Mouse (Mus musculus): ENCODE measurements around the gene Def6. TPM values are rescaled to one million over a fixed set of nuclear protein-coding genes. Genes with fewer than 3 reads are reported as not detected.
A peak's percentile ranks its signal among the peaks of the same experiment; 100 is the strongest.

Gene Def6
- polyA plus RNA-seq, 1 experiment from 2014 or later: 3.5 TPM

GRCm38 (mm10) chr17:28204052-28204720 lies 3.4 kb upstream of the Def6 start:
- H3K4me3 ChIP-seq (ENCODE audit: low read length): no peak overlapping the region
- no peak overlapping the region for H3K9ac ChIP-seq (ENCODE audit: low read depth, low read length)
- H3K36me3 ChIP-seq (ENCODE audit: control insufficient read depth, insufficient read depth, low read length): peaks cover 52% of the 10 kb centered on the region
- H3K4me2 ChIP-seq (replicated peaks; ENCODE audit: low read depth, low read length): no peak overlapping the region
- WGBS: 42% methylated on average over 14 of the region's 14 CpGs
- H3K4me1 ChIP-seq (ENCODE audit: control insufficient read depth, insufficient read depth, low read length): peaks cover 13% of the 10 kb centered on the region
- ATAC-seq (ENCODE audit: low FRiP score, low TSS enrichment): no peak
- H3K27ac ChIP-seq (ENCODE audit: low read depth, low read length): no peak overlapping the region
- no peaks in the 10 kb centered on the region for H3K27me3 ChIP-seq (ENCODE audit: control insufficient read depth, insufficient read depth, low read length)
- H3K9me3 ChIP-seq (ENCODE audit: control insufficient read depth, low read length): no peaks in the 10 kb centered on the region

GRCm38 (mm10) chr17:28205443-28205842 lies 2.1 kb upstream of the Def6 start:
- H3K36me3 ChIP-seq (ENCODE audit: control insufficient read depth, insufficient read depth, low read length): peaks cover 40% of the 10 kb centered on the region
- ATAC-seq (ENCODE audit: low FRiP score, low TSS enrichment): no peak
- H3K9me3 ChIP-seq (ENCODE audit: control insufficient read depth, low read length): no peaks in the 10 kb centered on the region
- H3K27ac ChIP-seq (ENCODE audit: low read depth, low read length): no peak overlapping the region
- 89% methylated on average over 8 of the region's 8 CpGs for WGBS
- H3K27me3 ChIP-seq (ENCODE audit: control insufficient read depth, insufficient read depth, low read length): no peaks in the 10 kb centered on the region
- H3K4me1 ChIP-seq (ENCODE audit: control insufficient read depth, insufficient read depth, low read length): peaks cover 16% of the 10 kb centered on the region
- H3K4me2 ChIP-seq (replicated peaks; ENCODE audit: low read depth, low read length): no peak overlapping the region
- no peak overlapping the region for H3K9ac ChIP-seq (ENCODE audit: low read depth, low read length)
- no peak overlapping the region for H3K4me3 ChIP-seq (ENCODE audit: low read length)

GRCm38 (mm10) chr17:28207092-28207491 lies 486 bp upstream of the Def6 start:
- 71% methylated on average over 8 of the region's 8 CpGs for WGBS
- no peaks in the 10 kb centered on the region for H3K27me3 ChIP-seq (ENCODE audit: control insufficient read depth, insufficient read depth, low read length)
- no peak overlapping the region for H3K4me3 ChIP-seq (ENCODE audit: low read length)
- peak overlapping the region; percentile 50; the same call in 1 of the 2 replicates for H3K9ac ChIP-seq (ENCODE audit: low read depth, low read length)
- H3K4me1 ChIP-seq (ENCODE audit: control insufficient read depth, insufficient read depth, low read length): peaks cover 16% of the 10 kb centered on the region
- H3K27ac ChIP-seq (ENCODE audit: low read depth, low read length): peak overlapping the region; percentile 84
- no peak overlapping the region for H3K4me2 ChIP-seq (replicated peaks; ENCODE audit: low read depth, low read length)
- no peaks in the 10 kb centered on the region for H3K9me3 ChIP-seq (ENCODE audit: control insufficient read depth, low read length)
- ATAC-seq (ENCODE audit: low FRiP score, low TSS enrichment): no peak
- H3K36me3 ChIP-seq (ENCODE audit: control insufficient read depth, insufficient read depth, low read length): peaks cover 24% of the 10 kb centered on the region

- H3K4me1 ChIP-seq (ENCODE audit: control insufficient read depth, insufficient read depth, low read length): peaks cover 16% of the 10 kb centered on the region
- peak overlapping the region; percentile 50; the same call in 1 of the 2 replicates for H3K9ac ChIP-seq (ENCODE audit: low read depth, low read length)
- no peaks in the 10 kb centered on the region for H3K27me3 ChIP-seq (ENCODE audit: control insufficient read depth, insufficient read depth, low read length)
- H3K4me3 ChIP-seq (ENCODE audit: low read length): no peak overlapping the region; the same call in 1 of the 2 replicates
- no peaks in the 10 kb centered on the region for H3K9me3 ChIP-seq (ENCODE audit: control insufficient read depth, low read length)
- WGBS: 66% methylated on average over 8 of the region's 8 CpGs
- peak overlapping the region; percentile 43; the same call in 1 of the 2 replicates for H3K4me2 ChIP-seq (replicated peaks; ENCODE audit: low read depth, low read length)
- ATAC-seq (ENCODE audit: low FRiP score, low TSS enrichment): no peak
- H3K36me3 ChIP-seq (ENCODE audit: control insufficient read depth, insufficient read depth, low read length): peaks cover 12% of the 10 kb centered on the region
- H3K27ac ChIP-seq (ENCODE audit: low read depth, low read length): no peak overlapping the region
Observed at GRCm38 (mm10) chr17:28208314-28208612, 685 bp downstream of the Def6 start.

GRCm38 (mm10) chr17:28209457-28210110 lies 2.0 kb downstream of the Def6 start:
- no peak overlapping the region for H3K9ac ChIP-seq (ENCODE audit: low read depth, low read length)
- H3K4me2 ChIP-seq (replicated peaks; ENCODE audit: low read depth, low read length): no peak overlapping the region
- H3K4me1 ChIP-seq (ENCODE audit: control insufficient read depth, insufficient read depth, low read length): peaks cover 16% of the 10 kb centered on the region
- 70% methylated on average over 4 of the region's 4 CpGs for WGBS
- no peak overlapping the region for H3K4me3 ChIP-seq (ENCODE audit: low read length)
- H3K27ac ChIP-seq (ENCODE audit: low read depth, low read length): no peak overlapping the region
- H3K36me3 ChIP-seq (ENCODE audit: control insufficient read depth, insufficient read depth, low read length): peaks cover 11% of the 10 kb centered on the region
- H3K27me3 ChIP-seq (ENCODE audit: control insufficient read depth, insufficient read depth, low read length): no peaks in the 10 kb centered on the region
- H3K9me3 ChIP-seq (ENCODE audit: control insufficient read depth, low read length): no peaks in the 10 kb centered on the region
- ATAC-seq (ENCODE audit: low FRiP score, low TSS enrichment): no peak

GRCm38 (mm10) chr17:28211921-28212341 lies 4.4 kb downstream of the Def6 start:
- Histone ChIP-seq H3K4me1 (ENCODE audit: control insufficient read depth, insufficient read depth, low read length) (peaks cover 15% of the 10 kb centered on the region), H3K27ac (ENCODE audit: low read depth, low read length) (no peak overlapping the region), H3K9ac (ENCODE audit: low read depth, low read length) (no peak overlapping the region; the same call in 1 of the 2 replicates), H3K9me3 (ENCODE audit: control insufficient read depth, low read length) (no peaks in the 10 kb centered on the region), H3K27me3 (ENCODE audit: control insufficient read depth, insufficient read depth, low read length) (no peaks in the 10 kb centered on the region), H3K36me3 (ENCODE audit: control insufficient read depth, insufficient read depth, low read length) (no peaks in the 10 kb centered on the region), H3K4me3 (ENCODE audit: low read length) (no peak overlapping the region), H3K4me2 (replicated peaks; ENCODE audit: low read depth, low read length) (no peak overlapping the region)
- ATAC-seq (ENCODE audit: low FRiP score, low TSS enrichment): no peak
- 62% methylated on average over 6 of the region's 6 CpGs for WGBS

- H3K27ac ChIP-seq (ENCODE audit: low read depth, low read length): no peak overlapping the region
- no peak for ATAC-seq (ENCODE audit: low FRiP score, low TSS enrichment)
- 59% methylated on average over 9 of the region's 9 CpGs for WGBS
- H3K9ac ChIP-seq (ENCODE audit: low read depth, low read length): no peak overlapping the region; the same call in 1 of the 2 replicates
- peaks cover 11% of the 10 kb centered on the region for H3K4me1 ChIP-seq (ENCODE audit: control insufficient read depth, insufficient read depth, low read length)
- H3K4me3 ChIP-seq (ENCODE audit: low read length): no peak overlapping the region
- H3K4me2 ChIP-seq (replicated peaks; ENCODE audit: low read depth, low read length): no peak overlapping the region
- H3K36me3 ChIP-seq (ENCODE audit: control insufficient read depth, insufficient read depth, low read length): no peaks in the 10 kb centered on the region
- no peaks in the 10 kb centered on the region for H3K27me3 ChIP-seq (ENCODE audit: control insufficient read depth, insufficient read depth, low read length)
- no peaks in the 10 kb centered on the region for H3K9me3 ChIP-seq (ENCODE audit: control insufficient read depth, low read length)
Observed at GRCm38 (mm10) chr17:28212391-28212790, 4.8 kb downstream of the Def6 start.

- no peak overlapping the region for H3K27ac ChIP-seq (ENCODE audit: low read depth, low read length)
- H3K9me3 ChIP-seq (ENCODE audit: control insufficient read depth, low read length): no peaks in the 10 kb centered on the region
- no peak overlapping the region for H3K4me3 ChIP-seq (ENCODE audit: low read length)
- H3K9ac ChIP-seq (ENCODE audit: low read depth, low read length): no peak overlapping the region
- no peaks in the 10 kb centered on the region for H3K27me3 ChIP-seq (ENCODE audit: control insufficient read depth, insufficient read depth, low read length)
- no peak overlapping the region for H3K4me2 ChIP-seq (replicated peaks; ENCODE audit: low read depth, low read length)
- ATAC-seq (ENCODE audit: low FRiP score, low TSS enrichment): no peak
- peaks cover 6% of the 10 kb centered on the region; the same call in 1 of the 2 replicates for H3K4me1 ChIP-seq (ENCODE audit: control insufficient read depth, insufficient read depth, low read length)
- no peaks in the 10 kb centered on the region for H3K36me3 ChIP-seq (ENCODE audit: control insufficient read depth, insufficient read depth, low read length)
- 39% methylated on average over 4 of the region's 4 CpGs for WGBS
Observed at GRCm38 (mm10) chr17:28213236-28213635, 5.7 kb downstream of the Def6 start.

GRCm38 (mm10) chr17:28216791-28217190 lies 9.2 kb downstream of the Def6 start:
- no peaks in the 10 kb centered on the region for H3K9me3 ChIP-seq (ENCODE audit: control insufficient read depth, low read length)
- H3K9ac ChIP-seq (ENCODE audit: low read depth, low read length): no peak overlapping the region
- 88% methylated on average over 9 of the region's 9 CpGs for WGBS
- no peak overlapping the region for H3K4me3 ChIP-seq (ENCODE audit: low read length)
- no peaks in the 10 kb centered on the region for H3K27me3 ChIP-seq (ENCODE audit: control insufficient read depth, insufficient read depth, low read length)
- H3K36me3 ChIP-seq (ENCODE audit: control insufficient read depth, insufficient read depth, low read length): no peaks in the 10 kb centered on the region
- no peaks in the 10 kb centered on the region for H3K4me1 ChIP-seq (ENCODE audit: control insufficient read depth, insufficient read depth, low read length)
- H3K27ac ChIP-seq (ENCODE audit: low read depth, low read length): no peak overlapping the region
- ATAC-seq (ENCODE audit: low FRiP score, low TSS enrichment): no peak
- H3K4me2 ChIP-seq (replicated peaks; ENCODE audit: low read depth, low read length): no peak overlapping the region
